Mouse (Mus musculus) spleen, adult 2 months (tissue): ENCODE results near the gene Ptprg. TPM values are rescaled to one million over a fixed set of nuclear protein-coding genes. Genes with fewer than 3 reads are reported as not detected.

Source experiments
- polyA plus RNA-seq: library from polyadenylated mRNA; depleted of rRNA; stranded (reverse); fragments of >200 nt; gene quantifications from 2 replicates; pipeline ENCODE4 v1.2.3, GENCODE M21; 2012; rRNA removed

The Ptprg gene
- polyA plus RNA-seq, 1 experiment: 4.9 TPM

Other genes starting within 250 kb of the Ptprg start
- 0.09 TPM in 1 of 2 replicates, not detected in the other for gene Gm3839, start 196.8 kb upstream of the Ptprg start, polyA plus RNA-seq